Mouse (Mus musculus): ENCODE data around the gene Ripk4. TPM values are rescaled to one million over a fixed set of nuclear protein-coding genes. Genes with fewer than 3 reads are reported as not detected.

Ripk4 gene
- polyA plus RNA-seq, 1 experiment from 2014 or later: 19.6 TPM

DNA sequence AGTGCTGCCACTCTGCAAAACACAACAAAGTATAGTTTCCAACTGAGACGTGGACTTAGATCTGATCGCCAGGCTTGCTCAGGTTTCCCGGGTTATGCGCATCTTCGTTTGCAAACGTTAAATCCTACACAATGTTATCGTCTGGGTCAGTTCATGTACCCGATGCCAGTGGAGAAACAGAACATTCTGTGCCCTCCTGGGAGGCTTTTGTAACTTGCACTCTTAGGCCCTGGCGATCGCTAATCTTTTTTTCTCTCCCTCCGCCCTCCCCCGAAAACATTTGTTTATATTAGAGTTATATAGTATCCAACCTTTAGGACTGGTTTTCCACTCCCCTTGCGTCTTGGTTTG lies 378 bp upstream of the Ripk4 start:
- Histone ChIP-seq H3K4me1 (replicated peaks) (peaks cover 23% of the 10 kb centered on the region), H3K27ac (no peak overlapping the region), H3K4me3 (replicated peaks) (peak overlapping the region; percentile 54), H3K9ac (no peak overlapping the region), H3K9me3 (no peaks in the 10 kb centered on the region), H3K4me2 (replicated peaks) (peak overlapping the region; percentile 70), H3K27me3 (replicated peaks) (peaks cover 23% of the 10 kb centered on the region), H3K36me3 (no peaks in the 10 kb centered on the region)
- WGBS: 5% methylated on average over 13 of the region's 13 CpGs
- no peak for ATAC-seq

DNA sequence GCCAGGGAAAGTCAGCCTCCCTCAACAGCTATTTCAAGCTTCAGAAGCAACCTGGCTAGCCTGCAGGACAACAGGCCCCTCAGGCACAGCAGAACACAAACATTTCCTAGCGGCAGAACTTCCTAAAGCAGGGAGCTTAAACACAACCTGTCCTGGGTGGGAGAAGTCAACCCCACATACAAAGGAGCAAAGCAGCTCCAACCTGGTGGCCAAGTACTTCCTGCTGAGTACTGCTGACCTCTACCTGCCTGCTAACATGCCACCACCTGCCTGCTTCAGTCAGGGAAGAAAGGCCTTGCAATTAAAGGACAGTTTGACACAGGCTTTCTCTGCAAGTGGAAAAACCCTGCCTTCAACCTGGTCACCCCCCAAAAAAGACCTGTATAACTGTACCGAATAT lies 1.8 kb downstream of the Ripk4 start:
- ATAC-seq: no peak
- Histone ChIP-seq H3K27ac (no peak overlapping the region), H3K36me3 (no peaks in the 10 kb centered on the region), H3K4me1 (replicated peaks) (peaks cover 29% of the 10 kb centered on the region), H3K9me3 (no peaks in the 10 kb centered on the region), H3K9ac (peak overlapping the region; percentile 27), H3K4me2 (replicated peaks) (peak overlapping the region; percentile 70), H3K4me3 (replicated peaks) (peak overlapping the region; percentile 54), H3K27me3 (replicated peaks) (peaks cover 23% of the 10 kb centered on the region)
- 45% methylated on average over 2 of the region's 2 CpGs for WGBS

DNA sequence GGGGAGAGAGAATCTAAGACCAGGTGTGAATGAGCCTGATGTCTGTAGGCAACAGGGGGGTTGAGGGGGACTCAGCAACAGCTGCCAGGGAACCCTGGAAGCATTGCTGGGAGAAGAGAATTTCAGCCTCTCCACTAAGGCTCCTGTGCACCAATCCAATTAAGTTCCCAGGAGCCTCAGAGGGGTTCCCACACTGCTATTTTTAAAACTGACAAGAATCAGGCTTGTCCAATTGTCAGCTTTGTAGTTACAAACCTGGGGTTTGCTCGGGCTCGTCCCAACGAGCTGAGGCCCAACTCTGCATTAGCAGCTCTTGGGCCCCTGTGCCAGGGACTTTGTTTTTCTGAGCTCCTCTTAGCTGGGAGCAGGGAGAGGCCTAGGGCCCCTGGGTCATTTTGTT lies 3.9 kb downstream of the Ripk4 start:
- H3K27ac ChIP-seq: no peak overlapping the region; the same call in 1 of the 2 replicates

DNA sequence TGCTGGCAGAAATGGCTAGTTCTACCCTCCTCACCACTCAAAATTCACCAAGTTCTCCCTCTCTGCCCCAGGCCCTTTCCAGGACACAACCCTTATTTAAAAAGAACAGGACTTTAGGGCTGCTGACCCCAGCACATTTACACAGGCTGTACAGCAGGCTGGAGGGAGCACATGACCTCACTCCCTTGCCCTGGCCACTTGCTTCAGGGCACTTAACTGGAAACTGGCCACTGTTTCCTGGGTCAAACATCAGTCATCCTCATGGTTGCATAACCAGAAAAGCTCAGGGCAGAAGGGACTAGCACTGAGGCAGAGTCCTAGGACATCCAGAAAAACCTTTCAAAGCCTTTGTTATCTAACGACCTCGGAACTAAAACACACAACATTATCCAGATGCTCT lies 5.3 kb downstream of the Ripk4 start:
- Histone ChIP-seq H3K4me1 (replicated peaks) (peaks cover 22% of the 10 kb centered on the region), H3K27me3 (replicated peaks) (peaks cover 15% of the 10 kb centered on the region), H3K9me3 (no peaks in the 10 kb centered on the region), H3K27ac (no peak overlapping the region), H3K36me3 (no peaks in the 10 kb centered on the region), H3K4me2 (replicated peaks) (no peak overlapping the region), H3K4me3 (replicated peaks) (no peak overlapping the region), H3K9ac (no peak overlapping the region)
- 43% methylated on average over 2 of the region's 2 CpGs for WGBS
- ATAC-seq: no peak

More for the DNA sequence above, 3.9 kb downstream of the Ripk4 start:
- Histone ChIP-seq H3K4me1 (replicated peaks) (peaks cover 28% of the 10 kb centered on the region), H3K27me3 (replicated peaks) (peaks cover 21% of the 10 kb centered on the region), H3K4me2 (replicated peaks) (peak overlapping the region; percentile 16; the same call in 1 of the 2 replicates), H3K4me3 (replicated peaks) (no peak overlapping the region), H3K9ac (no peak overlapping the region), H3K9me3 (no peaks in the 10 kb centered on the region), H3K36me3 (no peaks in the 10 kb centered on the region)
- ATAC-seq: no peak
- WGBS: 22% methylated on average over 3 of the region's 3 CpGs

- no peaks in the 10 kb centered on the region for H3K36me3 ChIP-seq
- H3K4me2 ChIP-seq (replicated peaks): no peak overlapping the region
- H3K4me3 ChIP-seq (replicated peaks): no peak overlapping the region
- 0 out of 2 replicates have a peak, but pooled peaks have one; percentile 5 for ATAC-seq
- H3K27ac ChIP-seq: no peak overlapping the region
- H3K9ac ChIP-seq: no peak overlapping the region
- H3K9me3 ChIP-seq: no peaks in the 10 kb centered on the region
- H3K27me3 ChIP-seq (replicated peaks): peaks cover 2% of the 10 kb centered on the region; the same call in 1 of the 2 replicates
- WGBS: 56% methylated on average over 2 of the region's 2 CpGs
- peaks cover 27% of the 10 kb centered on the region for H3K4me1 ChIP-seq (replicated peaks)
Measured at GRCm38 (mm10) chr16:97756460-97756859, 7.1 kb downstream of the Ripk4 start.

DNA sequence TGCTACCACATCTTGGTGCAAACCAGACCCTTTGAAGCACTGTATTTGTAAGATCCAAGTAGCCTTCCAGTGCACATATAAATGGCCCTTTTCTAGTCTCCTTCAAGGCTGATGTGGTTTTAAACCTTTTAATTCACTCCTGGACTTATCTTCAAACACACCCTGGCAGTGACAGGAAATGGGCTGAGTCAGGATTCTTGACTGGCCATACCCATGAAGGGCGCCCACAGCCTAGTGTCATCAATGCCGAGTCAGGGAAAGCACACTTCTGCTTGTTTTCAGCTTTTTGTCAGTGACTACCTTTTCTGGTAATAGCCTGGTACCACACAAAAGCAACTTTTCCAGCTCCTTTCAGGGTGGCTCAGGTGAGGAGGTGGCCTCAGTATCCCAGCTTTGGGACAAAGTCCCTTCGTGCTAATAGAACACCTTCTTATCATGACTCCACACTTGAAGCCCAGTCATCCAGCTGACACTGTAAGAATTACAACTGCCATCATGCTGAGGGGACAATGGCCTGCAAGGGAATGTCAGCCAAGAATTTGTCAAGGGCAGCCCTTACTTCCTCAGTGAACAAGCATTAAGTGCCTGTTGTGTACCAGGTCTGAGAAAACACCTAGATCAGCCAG lies 11.2 kb downstream of the Ripk4 start:
- no peak overlapping the region for H3K9ac ChIP-seq
- peaks cover 19% of the 10 kb centered on the region for H3K4me1 ChIP-seq (replicated peaks)
- H3K9me3 ChIP-seq: no peaks in the 10 kb centered on the region
- WGBS: 66% methylated on average over 3 of the region's 3 CpGs
- H3K27me3 ChIP-seq (replicated peaks): no peaks in the 10 kb centered on the region
- ATAC-seq: peak; percentile 44
- H3K4me2 ChIP-seq (replicated peaks): no peak overlapping the region
- H3K27ac ChIP-seq: no peak overlapping the region
- no peaks in the 10 kb centered on the region for H3K36me3 ChIP-seq
- H3K4me3 ChIP-seq (replicated peaks): no peak overlapping the region

- Histone ChIP-seq H3K4me1 (replicated peaks) (peaks cover 17% of the 10 kb centered on the region), H3K36me3 (no peaks in the 10 kb centered on the region), H3K27me3 (replicated peaks) (no peaks in the 10 kb centered on the region), H3K27ac (no peak overlapping the region), H3K9ac (no peak overlapping the region), H3K4me3 (replicated peaks) (no peak overlapping the region), H3K4me2 (replicated peaks) (no peak overlapping the region), H3K9me3 (no peaks in the 10 kb centered on the region)
- 21% methylated on average over 8 of the region's 8 CpGs for WGBS
- peak; percentile 72 for ATAC-seq
Measured at GRCm38 (mm10) chr16:97751884-97752283, 11.7 kb downstream of the Ripk4 start.

DNA sequence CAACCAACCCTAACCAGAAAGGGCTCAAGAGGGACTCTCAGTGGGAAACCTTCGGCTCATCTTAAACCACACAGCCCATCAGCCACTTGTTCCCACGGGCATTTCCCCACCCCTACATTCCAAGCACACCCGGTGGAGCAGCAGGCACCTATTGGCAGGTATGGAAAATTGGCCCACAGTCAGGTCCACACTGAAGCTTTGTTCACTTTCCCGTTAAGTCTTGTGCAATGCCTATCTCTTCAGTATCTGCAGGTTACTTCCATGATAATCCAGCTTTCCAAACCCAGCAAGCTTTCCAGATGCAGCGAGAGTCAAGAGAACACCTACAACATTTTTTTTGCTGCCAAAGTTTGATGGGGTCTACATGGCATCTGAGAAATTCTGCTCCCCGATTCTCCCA lies 15.2 kb downstream of the Ripk4 start:
- Histone ChIP-seq H3K27ac (no peak overlapping the region), H3K4me3 (replicated peaks) (no peak overlapping the region), H3K36me3 (0 out of 2 replicates have a peak, but pooled peaks cover 4% of the 10 kb centered on the region), H3K9ac (no peak overlapping the region), H3K27me3 (replicated peaks) (no peaks in the 10 kb centered on the region), H3K4me2 (replicated peaks) (no peak overlapping the region), H3K4me1 (replicated peaks) (peaks cover 12% of the 10 kb centered on the region), H3K9me3 (no peaks in the 10 kb centered on the region)
- WGBS: 82% methylated on average over 6 of the region's 6 CpGs
- ATAC-seq: no peak

- Histone ChIP-seq H3K27ac (no peak overlapping the region), H3K9me3 (no peaks in the 10 kb centered on the region), H3K27me3 (replicated peaks) (no peaks in the 10 kb centered on the region), H3K36me3 (no peaks in the 10 kb centered on the region), H3K4me3 (replicated peaks) (no peak overlapping the region), H3K9ac (no peak overlapping the region), H3K4me1 (replicated peaks) (0 out of 2 replicates have a peak, but pooled peaks cover 4% of the 10 kb centered on the region), H3K4me2 (replicated peaks) (no peak overlapping the region)
- no peak for ATAC-seq
- 65% methylated on average over 6 of the region's 6 CpGs for WGBS
Measured at GRCm38 (mm10) chr16:97738030-97738429, 25.6 kb downstream of the Ripk4 start.

DNA sequence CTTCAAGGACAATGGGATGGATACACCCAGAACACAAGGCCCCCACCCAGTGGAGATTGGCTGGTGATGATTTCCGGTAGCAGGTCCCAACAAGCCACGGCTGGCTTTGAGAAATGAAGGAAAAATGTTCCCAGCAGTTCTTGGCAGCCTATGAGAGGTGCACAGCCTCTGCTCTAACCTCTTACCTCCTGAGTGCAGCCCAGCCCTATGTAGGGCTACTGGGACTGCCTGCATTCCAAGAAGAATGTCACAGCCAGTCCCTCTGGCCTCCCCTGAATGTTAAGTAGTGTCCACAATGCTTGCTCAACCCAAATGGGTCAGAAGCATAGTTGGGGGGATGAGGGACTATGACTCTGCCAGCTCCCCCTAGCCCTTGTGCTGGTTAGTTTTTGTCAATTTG lies 27.0 kb downstream of the Ripk4 start:
- H3K9me3 ChIP-seq: no peaks in the 10 kb centered on the region
- WGBS: 91% methylated on average over 2 of the region's 2 CpGs
- no peak overlapping the region for H3K4me2 ChIP-seq (replicated peaks)
- H3K4me3 ChIP-seq (replicated peaks): no peak overlapping the region
- no peaks in the 10 kb centered on the region for H3K27me3 ChIP-seq (replicated peaks)
- 0 out of 2 replicates have a peak, but pooled peaks cover 4% of the 10 kb centered on the region for H3K4me1 ChIP-seq (replicated peaks)
- H3K36me3 ChIP-seq: no peaks in the 10 kb centered on the region
- no peak overlapping the region for H3K9ac ChIP-seq
- no peak overlapping the region for H3K27ac ChIP-seq
- no peak for ATAC-seq

DNA sequence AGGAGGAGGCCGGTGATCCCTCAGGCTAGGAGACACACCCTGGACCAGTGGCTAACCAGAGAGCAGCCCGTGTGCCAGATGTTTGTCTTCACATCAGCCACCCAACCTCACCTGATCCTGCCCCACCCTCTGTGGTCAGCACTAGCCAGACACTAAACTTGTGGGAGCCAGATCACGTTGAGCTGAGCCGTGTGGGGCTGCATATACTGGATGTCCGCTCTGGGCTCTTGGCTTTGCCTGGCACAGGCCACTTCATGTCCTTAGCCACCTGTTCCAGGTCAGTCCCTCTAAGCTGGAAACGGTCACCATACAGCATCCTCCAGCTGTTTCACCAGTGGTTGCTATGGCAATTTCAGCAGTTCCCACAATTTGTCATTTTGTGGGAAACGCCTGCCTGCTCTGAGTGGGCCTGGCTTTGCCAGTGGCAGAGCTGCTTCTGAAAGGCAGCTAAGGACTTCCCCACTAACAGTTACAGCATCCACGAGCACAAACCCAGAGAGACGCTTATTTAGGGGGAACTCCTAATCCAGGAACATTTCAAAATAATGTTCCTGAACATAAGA lies 28.7 kb downstream of the Ripk4 start:
- Histone ChIP-seq H3K9me3 (no peaks in the 10 kb centered on the region), H3K4me2 (replicated peaks) (no peak overlapping the region), H3K27ac (no peak overlapping the region; the same call in 1 of the 2 replicates), H3K9ac (peak overlapping the region; percentile 9; the same call in 1 of the 2 replicates), H3K36me3 (no peaks in the 10 kb centered on the region), H3K4me1 (replicated peaks) (0 out of 2 replicates have a peak, but pooled peaks cover 7% of the 10 kb centered on the region), H3K27me3 (replicated peaks) (no peaks in the 10 kb centered on the region), H3K4me3 (replicated peaks) (no peak overlapping the region)
- WGBS: 54% methylated on average over 9 of the region's 9 CpGs
- peak; percentile 18 for ATAC-seq

DNA sequence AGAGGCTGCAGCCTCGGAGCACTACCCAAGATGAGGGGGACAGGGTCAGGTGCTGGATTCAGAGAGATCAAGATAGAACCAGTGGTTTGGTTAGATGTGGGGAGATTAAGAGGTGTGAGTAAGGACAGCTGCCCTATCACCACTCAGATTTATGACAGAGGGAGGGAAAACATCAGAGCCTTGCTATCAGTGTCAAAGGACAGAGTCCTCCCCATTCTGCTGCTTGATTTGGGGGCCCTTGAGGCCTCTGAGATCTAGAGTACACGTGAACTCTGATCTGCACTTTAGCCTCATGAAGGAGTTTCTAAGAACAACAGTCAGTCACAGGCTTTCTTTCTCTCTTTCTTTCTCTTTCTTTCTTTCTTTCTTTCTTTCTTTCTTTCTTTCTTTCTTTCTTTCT lies 30.0 kb downstream of the Ripk4 start:
- Histone ChIP-seq H3K4me1 (replicated peaks) (0 out of 2 replicates have a peak, but pooled peaks cover 7% of the 10 kb centered on the region), H3K27ac (0 out of 2 replicates have a peak overlapping the region, but pooled peaks have one; percentile 13), H3K4me2 (replicated peaks) (no peak overlapping the region), H3K9ac (no peak overlapping the region), H3K9me3 (no peaks in the 10 kb centered on the region), H3K36me3 (no peaks in the 10 kb centered on the region), H3K27me3 (replicated peaks) (no peaks in the 10 kb centered on the region), H3K4me3 (replicated peaks) (no peak overlapping the region)
- ATAC-seq: peak; percentile 70
- WGBS: 38% methylated on average over 2 of the region's 2 CpGs

- ATAC-seq: peak; percentile 80
- no peaks in the 10 kb centered on the region for H3K36me3 ChIP-seq
- 0 out of 2 replicates have a peak, but pooled peaks cover 7% of the 10 kb centered on the region for H3K4me1 ChIP-seq (replicated peaks)
- no peak overlapping the region for H3K4me3 ChIP-seq (replicated peaks)
- 67% methylated on average over 1 of the region's 1 CpGs for WGBS
- H3K9me3 ChIP-seq: no peaks in the 10 kb centered on the region
- peak overlapping the region; percentile 72; the same call in 1 of the 2 replicates for H3K27ac ChIP-seq
- H3K4me2 ChIP-seq (replicated peaks): no peak overlapping the region
- no peak overlapping the region for H3K9ac ChIP-seq
- H3K27me3 ChIP-seq (replicated peaks): no peaks in the 10 kb centered on the region
Measured at GRCm38 (mm10) chr16:97730321-97730720, 33.3 kb downstream of the Ripk4 start.

Data from intestine, embryonic 15.5 days (tissue).